Mouse (Mus musculus) heart, adult 2 months (tissue): ENCODE data around the gene Ociad1.

Experiments used
- CTCF ChIP-seq: fragments of 200-600 bp; IDR thresholded peaks from 2 replicates; pipeline ENCODE4 v1.8.1; 2022; ENCODE audit warnings: antibody characterized with exemption, mild to moderate bottlenecking, moderate library complexity
- EP300 ChIP-seq: fragments of 200-500 bp; IDR thresholded peaks from 2 replicates; pipeline ENCODE4 v1.6.1; 2011; ENCODE audit warnings: low read depth, low read length, control low read depth; ENCODE audit not compliant: insufficient read depth
- POLR2A ChIP-seq: fragments of 200-500 bp; IDR thresholded peaks from 2 replicates; pipeline ENCODE4 v1.6.1; 2011; ENCODE audit warnings: mild to moderate bottlenecking, low read depth, low read length, control low read depth; ENCODE audit not compliant: insufficient read depth

GRCm38 (mm10) chr5:73309496-73309895 lies 16.9 kb downstream of the Ociad1 start:
- TF ChIP-seq POLR2A (no peak), CTCF (no peak), EP300 (no peak)
